Mouse (Mus musculus): ENCODE measurements around the gene Pofut2. TPM values are rescaled to one million over a fixed set of nuclear protein-coding genes. Genes with fewer than 3 reads are reported as not detected.

The Pofut2 gene
- polyA plus RNA-seq, 1 experiment from 2014 or later: 108 TPM

Other genes with a start within 250 kb of the Pofut2 start
- gene Slc19a1, start 227.0 kb upstream of the Pofut2 start, polyA plus RNA-seq (2015; fragmentation: Nextera tagmentation; extraction: Ambion mirVana): 65.3 and 73.7 TPM in 2 replicates
- gene Col18a1, start 92.7 kb upstream of the Pofut2 start, polyA plus RNA-seq (2015; fragmentation: Nextera tagmentation; extraction: Ambion mirVana): 48.6 and 54.3 TPM in 2 replicates
- gene Adarb1, start 159.1 kb downstream of the Pofut2 start, polyA plus RNA-seq (2015; fragmentation: Nextera tagmentation; extraction: Ambion mirVana): 2.7 and 3.0 TPM in 2 replicates